Mouse (Mus musculus) cerebellum, adult 11-12 months (tissue): Measurements from ENCODE around the gene Map2k7.

Experiments
- DNase-seq: peaks from one replicate; pipeline ENCODE4 v3.0.0; 2022

Gene Map2k7

GRCm38 (mm10) chr8:4238434-4239192, at the start of gene Map2k7, which contains the start of gene Gm49320:
Gene Map2k7, plus strand, starts transcription at chr8:4238740.
Gene Gm49320, plus strand, starts transcription at chr8:4238865.
- peak; percentile 100 for DNase-seq

GRCm38 (mm10) chr8:4189031-4189722, 49.4 kb upstream of the Map2k7 start:
- DNase-seq = no peak

- peak; percentile 31 for DNase-seq
These were observed 46.2 kb upstream of the Map2k7 start for GRCm38 (mm10) chr8:4192305-4192704.

DNA sequence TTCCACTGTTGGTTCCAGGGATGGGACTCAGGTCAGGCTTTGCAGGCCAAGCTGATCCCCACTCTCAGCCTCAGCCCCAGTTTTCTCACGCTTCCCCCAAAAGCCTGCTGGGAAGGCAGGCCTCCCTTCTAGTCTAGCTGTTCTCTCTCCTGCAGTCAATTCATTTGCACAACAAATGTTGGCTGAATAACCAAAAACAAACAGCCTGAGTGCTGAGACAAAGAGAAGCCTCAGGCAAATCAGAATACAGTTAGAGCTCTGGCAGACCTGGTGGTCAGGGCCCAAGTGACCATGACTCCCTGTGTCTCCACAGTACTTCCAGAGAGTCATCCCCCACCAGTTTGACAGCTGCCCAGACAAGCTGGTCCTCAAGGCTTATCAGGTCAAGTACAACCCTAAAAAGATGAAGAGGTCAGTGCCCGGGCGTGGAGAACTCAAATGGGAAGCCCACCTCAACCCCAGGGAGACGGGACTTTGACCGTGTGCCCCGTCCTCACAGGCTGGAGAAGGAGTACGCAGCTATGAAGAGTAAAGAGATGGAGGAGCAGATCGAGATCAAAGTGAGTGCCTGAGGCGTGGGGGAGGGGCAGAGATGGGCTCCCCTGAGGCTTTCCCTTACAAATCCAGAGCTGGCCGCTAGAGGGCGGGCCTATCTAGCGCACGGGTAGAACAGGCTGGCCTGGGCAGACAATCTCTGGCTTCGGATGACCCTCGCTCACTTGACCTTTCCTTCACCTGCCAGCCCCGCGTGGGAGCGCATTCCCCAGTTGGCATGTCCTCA, 45.5 kb upstream of the Map2k7 start:
- DNase-seq = peak; percentile 84

DNA sequence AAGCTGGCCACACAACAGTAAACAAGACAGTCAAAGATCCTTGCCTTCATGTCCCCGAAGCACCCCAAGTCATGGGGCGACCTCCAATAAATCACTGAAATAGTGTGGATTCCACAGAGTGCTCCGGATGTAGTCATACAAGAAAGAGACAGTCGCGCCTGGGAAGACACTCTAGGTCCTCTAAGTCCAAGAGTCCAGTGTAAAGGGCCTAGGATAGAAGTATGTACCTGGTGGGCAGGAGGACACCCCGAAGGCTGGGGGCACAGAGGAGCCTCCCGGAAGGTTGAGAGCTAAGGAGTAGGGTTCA, 45.0 kb upstream of the Map2k7 start:
- no peak for DNase-seq

GRCm38 (mm10) chr8:4201321-4201720, 37.2 kb upstream of the Map2k7 start:
- DNase-seq = no peak

DNA sequence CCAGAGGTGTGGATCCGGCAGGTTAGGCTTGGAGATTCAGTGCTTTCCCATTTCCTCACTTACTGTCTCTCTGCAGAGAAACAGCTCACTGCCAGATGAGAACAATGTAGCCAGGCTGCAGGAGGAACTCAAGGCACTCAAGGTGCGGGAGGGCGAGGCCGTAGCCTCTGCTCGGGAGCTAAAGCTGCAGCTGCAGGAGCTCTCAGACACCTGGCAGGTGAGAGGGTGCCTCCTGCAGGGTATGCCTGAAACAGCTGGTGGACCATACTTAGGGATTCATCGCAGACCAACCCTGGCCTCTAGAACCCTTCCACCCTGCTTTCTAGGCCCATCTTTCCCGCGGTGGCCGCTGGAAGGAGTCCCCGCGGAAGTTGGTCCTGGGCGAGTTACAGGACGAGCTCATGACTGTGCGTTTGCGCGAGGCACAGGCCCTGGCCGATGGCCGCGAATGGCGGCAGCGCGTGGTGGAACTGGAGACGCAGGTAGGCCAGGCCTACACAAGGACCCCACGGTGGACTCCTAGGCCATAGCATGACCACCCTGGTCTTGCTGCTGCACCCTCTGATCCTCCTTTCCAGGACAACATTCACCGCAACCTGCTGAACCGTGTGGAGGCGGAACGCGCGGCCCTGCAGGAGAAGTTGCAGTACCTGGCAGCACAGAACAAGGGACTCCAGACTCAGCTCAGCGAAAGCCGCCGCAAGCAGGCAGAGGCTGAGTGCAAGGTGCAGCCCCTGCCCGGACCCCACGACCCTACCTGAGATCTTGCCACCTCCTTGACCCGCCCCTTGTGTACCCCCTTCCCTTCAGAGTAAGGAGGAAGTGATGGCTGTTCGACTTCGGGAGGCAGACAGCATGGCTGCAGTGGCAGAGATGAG, 33.1 kb upstream of the Map2k7 start:
- DNase-seq = no peak

GRCm38 (mm10) chr8:4206182-4207015, 32.1 kb upstream of the Map2k7 start:
- peak; percentile 57 for DNase-seq

- DNase-seq = no peak
These were observed 31.6 kb upstream of the Map2k7 start for GRCm38 (mm10) chr8:4207016-4207350.

GRCm38 (mm10) chr8:4211097-4211496, 27.4 kb upstream of the Map2k7 start:
- no peak for DNase-seq

- no peak for DNase-seq
These were observed 25.7 kb upstream of the Map2k7 start for GRCm38 (mm10) chr8:4212809-4213209.

DNA sequence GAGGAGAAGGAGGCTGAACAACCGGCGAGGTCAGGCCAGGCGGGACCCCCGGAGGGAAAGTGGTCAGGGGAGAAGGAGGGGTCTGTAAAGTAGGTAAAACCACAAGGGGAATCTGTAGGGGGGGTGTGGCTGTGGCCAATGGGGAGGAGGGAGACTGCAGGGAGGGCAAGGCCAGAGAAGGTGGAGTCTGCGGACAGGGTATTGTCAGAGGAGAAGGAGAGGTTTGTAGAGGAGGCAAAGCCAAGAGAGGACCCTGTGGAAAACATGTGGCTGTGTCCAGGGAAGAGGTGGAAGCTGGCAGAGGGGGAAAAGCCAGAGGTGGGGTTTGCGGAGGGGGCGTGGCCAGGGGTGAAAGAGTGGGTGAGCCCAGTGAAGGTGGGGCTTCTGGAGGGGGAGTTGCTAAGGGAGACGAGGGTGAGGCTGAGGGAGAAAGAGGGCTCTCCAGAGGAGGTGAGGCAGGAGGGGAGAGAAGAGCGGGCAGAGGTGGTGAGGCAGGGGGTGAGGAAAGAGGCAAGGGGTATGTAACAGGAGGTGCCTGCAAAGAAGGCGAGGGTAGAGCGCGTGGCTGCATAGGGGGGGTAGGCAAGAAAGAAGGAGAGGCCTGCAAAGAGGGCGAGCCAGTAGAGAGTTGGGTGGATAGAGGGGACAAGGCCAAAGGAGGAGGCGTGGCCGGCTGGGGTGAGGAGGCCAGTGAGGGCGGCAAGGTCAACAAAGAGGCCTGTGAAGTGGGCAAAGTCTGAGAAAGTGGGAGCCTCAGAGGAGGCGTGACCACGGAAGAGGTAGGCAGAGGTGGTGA, 25.1 kb upstream of the Map2k7 start:
- peak; percentile 52 for DNase-seq

- DNase-seq = peak; percentile 36
These were observed 24.2 kb upstream of the Map2k7 start for GRCm38 (mm10) chr8:4214006-4214980.

GRCm38 (mm10) chr8:4216296-4216695, 22.2 kb upstream of the Map2k7 start:
- DNase-seq = peak; percentile 37

GRCm38 (mm10) chr8:4216791-4217621, 21.5 kb upstream of the Map2k7 start, which contains the start of gene Prr36:
Gene Prr36, minus strand, starts transcription at chr8:4217459.
- peak; percentile 77 for DNase-seq

DNA sequence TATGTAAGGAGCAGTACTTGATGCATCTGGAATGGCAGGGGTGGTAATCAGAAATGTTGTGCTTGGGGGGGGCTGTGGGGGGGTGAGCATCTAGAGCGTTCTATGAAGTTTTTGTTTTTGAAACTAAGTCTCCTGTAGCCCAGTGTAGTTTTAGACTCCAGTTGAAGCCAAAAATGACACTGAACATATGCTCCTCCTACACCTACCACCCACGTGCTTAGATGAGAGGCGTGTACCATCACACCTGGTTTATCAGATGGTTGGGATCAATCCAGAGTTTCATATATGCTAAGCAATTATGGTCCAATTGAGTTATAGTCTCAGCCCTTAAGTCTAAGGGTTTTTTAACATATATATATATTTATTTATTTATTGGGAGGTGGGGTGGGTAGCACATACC, 18.9 kb upstream of the Map2k7 start:
- no peak for DNase-seq

DNA sequence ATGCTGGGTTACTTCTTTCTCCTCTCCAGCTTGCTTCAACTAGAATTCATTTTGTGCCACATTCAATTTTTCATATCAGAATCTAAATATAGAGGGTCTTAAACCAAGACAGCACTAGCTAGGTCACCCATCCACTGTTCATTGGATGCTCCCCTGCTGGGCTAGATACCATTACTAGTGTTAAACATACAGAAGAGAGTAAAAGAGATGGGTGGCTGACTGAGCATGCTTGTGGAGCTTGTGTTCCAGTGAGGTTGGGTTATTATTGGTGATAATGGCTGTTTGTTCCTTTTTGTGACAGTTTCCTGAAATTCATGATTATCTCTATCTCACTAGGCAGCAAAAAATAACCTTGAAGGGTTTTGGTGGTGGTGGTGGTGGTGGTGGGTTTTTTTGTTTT, 16.5 kb upstream of the Map2k7 start:
- no peak for DNase-seq

GRCm38 (mm10) chr8:4226323-4226722, 12.2 kb upstream of the Map2k7 start:
- no peak for DNase-seq
